Mouse (Mus musculus) right cerebral cortex, postnatal 14 days (tissue): ENCODE measurements around the gene H60b.
"Not testable (repeated sequence)": the region's sequence is repeated elsewhere in the genome, so short reads cannot be mapped to it uniquely, and the experiment has no call there.

ENCODE experiments used
- DNase-seq: peaks from one replicate; pipeline ENCODE4 v3.0.0; 2022

H60b gene

GRCm38 (mm10) chr10:22274445-22275057, 116.2 kb downstream of the H60b start:
- DNase-seq: no peak

- DNase-seq: not testable (repeated sequence)
These were observed 120.1 kb downstream of the H60b start for GRCm38 (mm10) chr10:22278468-22278867.

DNA sequence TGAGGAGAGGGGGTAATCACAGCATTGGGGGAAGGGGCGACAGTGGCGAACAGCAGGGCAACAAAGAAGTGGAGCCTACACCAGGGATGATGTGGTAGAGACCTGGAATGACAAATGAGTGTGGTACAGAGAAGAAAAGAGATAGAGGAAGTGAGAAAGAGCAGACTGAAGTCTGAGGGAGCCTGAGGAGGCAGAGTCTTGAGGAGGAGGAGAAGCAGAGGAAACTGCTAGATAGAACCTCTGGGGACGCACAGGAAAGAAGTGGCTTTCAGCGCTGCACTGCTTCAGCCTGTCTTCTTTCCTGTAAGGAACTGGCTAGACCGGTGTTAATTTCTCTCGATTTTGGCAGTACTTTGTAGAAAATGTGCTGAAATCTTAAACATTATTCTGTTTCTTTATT, 124.4 kb downstream of the H60b start:
- DNase-seq: no peak

DNA sequence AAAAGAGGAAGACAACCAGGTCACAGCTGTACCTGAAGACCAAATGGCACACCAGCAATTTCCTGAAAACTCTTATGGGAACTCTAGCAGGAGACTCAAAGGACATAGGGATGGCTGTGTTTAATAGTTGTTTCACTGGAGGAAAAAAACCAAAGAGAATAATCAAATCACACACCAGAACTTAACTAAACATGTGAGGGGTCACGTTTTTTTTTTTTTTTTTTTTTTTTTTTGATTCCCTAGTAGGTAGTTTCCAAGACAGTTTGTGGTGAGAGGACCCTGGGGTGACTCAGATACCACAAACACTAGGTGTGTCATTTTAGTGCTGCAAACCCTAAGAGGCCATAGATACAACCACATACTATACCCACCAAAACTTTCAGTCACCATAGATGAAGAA, 137.3 kb downstream of the H60b start:
- no peak for DNase-seq

GRCm38 (mm10) chr10:22297033-22297762, 138.8 kb downstream of the H60b start:
- no peak for DNase-seq

- DNase-seq: no peak
These were observed 139.5 kb downstream of the H60b start for GRCm38 (mm10) chr10:22297766-22298461.

DNA sequence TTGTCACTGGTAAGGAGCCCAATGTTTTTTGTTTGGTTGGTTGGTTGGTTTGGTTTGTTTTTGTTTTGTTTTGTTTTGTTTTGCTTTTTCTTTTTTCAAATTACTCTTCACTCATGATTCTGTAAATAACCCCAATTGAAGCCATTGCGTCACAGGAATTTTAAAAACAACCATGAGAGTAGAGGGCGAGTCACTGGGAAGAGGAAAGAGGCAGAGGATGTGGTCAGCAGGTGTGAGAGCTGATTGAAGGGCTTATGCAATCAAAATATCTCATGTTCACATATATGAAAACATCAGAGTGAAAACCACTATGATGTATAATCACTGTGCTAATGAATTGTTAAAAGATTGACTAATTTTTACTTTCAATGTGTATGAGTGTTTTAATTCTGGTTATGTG, 140.9 kb downstream of the H60b start:
- no peak for DNase-seq

DNA sequence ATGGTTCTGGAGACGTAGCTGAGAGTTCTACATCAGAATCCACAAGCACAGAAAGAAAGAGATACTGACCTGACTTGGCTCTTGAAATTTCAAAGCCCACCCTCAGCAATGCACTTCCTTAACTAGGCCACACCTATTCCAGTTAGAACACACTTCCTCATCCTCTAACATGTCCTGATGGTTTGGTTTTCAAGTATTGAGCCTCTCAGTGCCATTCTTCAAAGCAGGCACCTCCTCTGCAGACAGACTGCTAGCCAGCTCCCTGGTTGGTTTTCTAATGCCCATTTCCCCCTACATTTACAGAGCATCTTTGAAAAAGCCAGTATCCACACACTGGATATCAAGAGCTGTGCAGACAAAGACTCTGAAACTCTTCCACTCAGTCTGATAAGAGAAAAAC, 143.3 kb downstream of the H60b start:
- no peak for DNase-seq

DNA sequence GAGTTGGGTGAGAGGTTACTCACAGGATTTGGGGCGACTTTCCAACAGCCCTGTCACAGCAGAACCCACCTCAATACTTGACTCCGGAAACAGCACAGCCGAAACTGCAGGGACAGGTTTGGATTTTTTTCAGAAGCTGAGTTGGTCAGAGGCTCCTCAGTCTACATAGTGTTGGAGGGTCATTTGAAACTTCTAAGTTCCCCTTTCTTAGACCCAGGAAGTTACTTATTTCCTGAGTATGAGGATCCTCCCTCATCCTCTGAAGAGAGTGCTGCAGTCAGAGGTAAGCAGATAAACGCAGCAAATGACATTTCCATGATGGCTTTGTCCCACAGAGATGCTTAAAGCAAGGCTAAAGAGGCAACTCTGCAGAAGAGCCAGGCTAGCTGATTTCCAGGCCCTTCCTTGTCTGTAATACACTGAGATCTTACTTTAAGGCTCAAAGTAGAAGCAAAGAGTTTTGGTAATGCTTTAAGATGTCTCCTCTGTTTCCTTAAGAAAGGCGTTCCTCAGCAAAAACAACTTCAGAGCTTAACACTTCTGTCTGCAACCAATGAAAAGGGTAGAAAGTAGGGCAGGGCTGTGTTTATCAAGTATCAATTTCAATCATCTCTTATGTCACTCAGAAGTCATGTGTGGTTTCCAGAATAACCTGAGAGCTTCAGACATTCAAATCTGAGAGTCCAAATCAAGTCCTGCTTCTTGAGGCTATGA, 144.1 kb downstream of the H60b start:
- DNase-seq: no peak

- no peak for DNase-seq
These were observed 145.3 kb downstream of the H60b start for GRCm38 (mm10) chr10:22303736-22304135.

DNA sequence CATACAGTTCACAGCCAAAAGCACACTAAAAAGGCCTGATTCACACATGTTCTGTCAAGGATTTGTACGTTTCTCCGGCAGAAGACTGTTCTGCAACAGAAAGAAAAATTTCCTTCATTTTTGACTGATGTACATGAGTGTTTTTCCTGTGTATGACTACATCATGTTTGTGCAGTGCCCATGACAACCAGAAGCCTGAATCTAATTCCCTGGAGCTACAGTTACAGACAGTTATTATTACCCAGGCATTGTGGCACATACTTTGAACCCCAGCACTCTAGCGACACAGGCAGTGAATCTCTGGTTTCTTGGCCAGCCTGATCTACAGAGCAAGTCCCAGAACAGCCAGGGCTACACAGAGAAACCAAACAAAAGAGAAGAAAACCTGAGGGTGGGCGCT, 147.4 kb downstream of the H60b start:
- no peak for DNase-seq

- no peak for DNase-seq
These were observed 148.1 kb downstream of the H60b start for GRCm38 (mm10) chr10:22306452-22306851.

GRCm38 (mm10) chr10:22308221-22308620, 149.8 kb downstream of the H60b start:
- no peak for DNase-seq

DNA sequence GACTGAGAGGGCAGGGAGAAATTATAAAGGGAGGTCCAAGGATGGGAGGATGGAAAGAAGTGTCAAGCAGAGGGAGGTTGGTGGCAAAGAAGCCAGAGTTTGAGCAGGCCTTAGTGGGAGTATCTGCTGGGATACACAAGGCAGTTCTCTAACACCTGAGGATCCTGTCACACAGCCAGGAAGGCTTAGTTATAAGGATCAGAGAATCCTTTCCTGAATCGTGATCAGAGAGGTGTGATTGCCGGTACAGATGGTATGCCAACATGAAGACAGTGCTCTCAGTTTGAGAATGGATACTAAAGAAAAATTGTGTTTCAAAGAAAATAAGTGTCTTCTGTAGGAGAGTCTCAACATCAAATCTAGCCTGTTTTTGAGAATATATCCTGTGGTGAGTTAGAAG, 164.5 kb downstream of the H60b start:
- DNase-seq: no peak
